Mouse (Mus musculus): ENCODE data around the gene Ifna7.

DNA sequence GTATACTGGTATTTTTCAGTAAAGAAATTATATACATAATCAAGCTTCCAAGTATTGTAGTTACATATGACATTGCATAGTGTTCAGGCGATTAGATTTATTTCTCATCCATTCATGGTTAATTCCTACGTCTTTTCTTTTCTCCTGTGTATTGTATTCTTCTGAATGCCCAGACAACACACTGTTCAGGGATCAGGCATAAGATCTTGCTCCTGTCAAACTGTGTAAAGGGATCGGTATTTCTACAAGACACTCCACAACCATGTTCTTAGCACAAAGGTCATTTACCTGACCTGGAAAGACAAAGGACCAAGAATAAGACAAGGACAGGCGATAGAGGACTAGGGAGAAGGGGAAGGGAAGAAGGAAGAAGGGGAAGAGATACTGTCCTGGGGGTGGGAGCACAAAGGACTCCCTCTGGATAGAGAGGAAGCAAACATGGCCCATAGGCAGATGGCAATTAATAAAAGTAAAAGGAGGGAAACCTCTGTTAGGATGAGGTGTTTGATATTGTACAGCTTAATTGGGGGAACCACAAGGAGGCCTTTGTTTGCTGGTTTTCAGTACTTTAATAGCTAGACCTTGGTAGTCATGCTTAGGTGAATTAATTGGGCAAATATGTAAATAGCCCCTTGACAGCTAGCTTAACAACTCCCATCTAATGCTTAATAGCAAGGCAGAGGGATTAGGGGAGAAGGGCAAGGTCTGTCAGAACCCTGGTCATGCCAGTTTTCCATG is 35.2 kb downstream of the Ifna7 start:
- TF ChIP-seq CTCF (IDR thresholded peaks at IDR 0.05; ENCODE audit: low read depth) = no peak
- TF ChIP-seq EP300 (IDR thresholded peaks at IDR 0.05; ENCODE audit: low read depth) = no peak
